Mouse (Mus musculus): Measurements from ENCODE around the gene Ybx1.
A peak's percentile ranks its signal among the peaks of the same experiment; 100 is the strongest.

Gene Ybx1

GRCm38 (mm10) chr4:119274627-119275026, 19.8 kb downstream of the Ybx1 start:
- ATAC-seq (ENCODE audit: low TSS enrichment): no peak

- no peak for ATAC-seq (ENCODE audit: low TSS enrichment)
Observed at GRCm38 (mm10) chr4:119266606-119267005, 27.8 kb downstream of the Ybx1 start.

- no peak for ATAC-seq (ENCODE audit: low TSS enrichment)
Observed at GRCm38 (mm10) chr4:119263459-119263858, 30.9 kb downstream of the Ybx1 start.

- ATAC-seq (ENCODE audit: low TSS enrichment): no peak
Observed at GRCm38 (mm10) chr4:119262483-119262882, 31.9 kb downstream of the Ybx1 start.

- ATAC-seq (ENCODE audit: low TSS enrichment): no peak
Observed at GRCm38 (mm10) chr4:119261087-119261713, 33.2 kb downstream of the Ybx1 start.

- ATAC-seq (ENCODE audit: low TSS enrichment): no peak
Observed at GRCm38 (mm10) chr4:119259344-119260254, 34.8 kb downstream of the Ybx1 start.

GRCm38 (mm10) chr4:119257083-119257482, 37.3 kb downstream of the Ybx1 start:
- no peak for ATAC-seq (ENCODE audit: low TSS enrichment)

GRCm38 (mm10) chr4:119255351-119255750, 39.1 kb downstream of the Ybx1 start, which contains the start of gene Cldn19:
Gene Cldn19, plus strand, starts transcription at chr4:119255414.
- no peak for ATAC-seq (ENCODE audit: low TSS enrichment)

- peak; percentile 61 for ATAC-seq (ENCODE audit: low TSS enrichment)
Observed at GRCm38 (mm10) chr4:119254012-119254618, 40.3 kb downstream of the Ybx1 start.

GRCm38 (mm10) chr4:119252025-119252808, 42.2 kb downstream of the Ybx1 start:
- ATAC-seq (ENCODE audit: low TSS enrichment): no peak

GRCm38 (mm10) chr4:119248407-119248965, 45.9 kb downstream of the Ybx1 start:
- ATAC-seq (ENCODE audit: low TSS enrichment): no peak

- ATAC-seq (ENCODE audit: low TSS enrichment): 0 out of 2 replicates have a peak, but pooled peaks have one; percentile 35
Observed at GRCm38 (mm10) chr4:119247462-119248235, 46.8 kb downstream of the Ybx1 start.

- ATAC-seq (ENCODE audit: low TSS enrichment): no peak
Observed at GRCm38 (mm10) chr4:119246688-119247225, 47.6 kb downstream of the Ybx1 start.

GRCm38 (mm10) chr4:119245961-119246360, 48.4 kb downstream of the Ybx1 start:
- peak; percentile 1; the same call in 1 of the 2 replicates for ATAC-seq (ENCODE audit: low TSS enrichment)

- ATAC-seq (ENCODE audit: low TSS enrichment): peak; percentile 54
Observed at GRCm38 (mm10) chr4:119245556-119245955, 48.8 kb downstream of the Ybx1 start.

GRCm38 (mm10) chr4:119244468-119245240, 49.8 kb downstream of the Ybx1 start:
- peak; percentile 66 for ATAC-seq (ENCODE audit: low TSS enrichment)

GRCm38 (mm10) chr4:119242571-119242970, 51.8 kb downstream of the Ybx1 start:
- ATAC-seq (ENCODE audit: low TSS enrichment): no peak

GRCm38 (mm10) chr4:119241664-119242063, 52.7 kb downstream of the Ybx1 start:
- peak; percentile 43 for ATAC-seq (ENCODE audit: low TSS enrichment)

- ATAC-seq (ENCODE audit: low TSS enrichment): peak; percentile 69
Observed at GRCm38 (mm10) chr4:119239181-119239682, 55.2 kb downstream of the Ybx1 start.
